Mouse (Mus musculus): ENCODE data around the gene Fgf22.

Gene Fgf22

DNA sequence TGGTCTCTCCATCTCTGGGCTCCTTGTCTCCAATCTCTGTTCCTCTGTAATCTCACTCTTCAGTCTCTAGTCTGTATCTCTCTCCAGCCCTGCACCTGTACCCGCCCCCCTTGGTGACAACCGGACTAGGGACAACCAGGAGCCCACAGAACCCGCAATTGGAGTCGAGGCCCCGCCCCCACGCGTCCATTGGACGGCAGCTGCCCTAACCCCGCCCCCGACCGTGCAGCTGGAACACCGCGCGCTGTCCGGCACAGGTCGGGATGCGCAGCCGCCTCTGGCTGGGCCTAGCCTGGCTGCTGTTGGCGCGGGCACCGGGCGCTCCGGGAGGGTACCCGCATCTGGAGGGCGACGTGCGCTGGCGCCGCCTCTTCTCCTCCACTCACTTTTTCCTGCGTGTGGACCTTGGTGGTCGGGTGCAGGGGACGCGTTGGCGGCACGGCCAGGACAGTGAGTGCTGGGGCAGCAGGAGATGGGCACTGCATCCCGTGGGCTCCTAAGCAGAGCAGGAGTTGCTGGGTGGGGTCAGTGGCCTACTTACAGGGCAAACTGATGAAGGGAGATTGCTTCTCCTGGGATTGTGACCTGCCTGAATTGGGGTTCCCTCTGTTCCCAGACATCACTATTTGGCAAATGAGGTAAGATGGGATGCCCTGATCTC lies at the start of gene Fgf22:
TSS of gene Fgf22 (plus strand) at position 221 of the 661 bp plus-strand sequence.
- in situ Hi-C loops (cut with MseI, MboI), result no loop called here

DNA sequence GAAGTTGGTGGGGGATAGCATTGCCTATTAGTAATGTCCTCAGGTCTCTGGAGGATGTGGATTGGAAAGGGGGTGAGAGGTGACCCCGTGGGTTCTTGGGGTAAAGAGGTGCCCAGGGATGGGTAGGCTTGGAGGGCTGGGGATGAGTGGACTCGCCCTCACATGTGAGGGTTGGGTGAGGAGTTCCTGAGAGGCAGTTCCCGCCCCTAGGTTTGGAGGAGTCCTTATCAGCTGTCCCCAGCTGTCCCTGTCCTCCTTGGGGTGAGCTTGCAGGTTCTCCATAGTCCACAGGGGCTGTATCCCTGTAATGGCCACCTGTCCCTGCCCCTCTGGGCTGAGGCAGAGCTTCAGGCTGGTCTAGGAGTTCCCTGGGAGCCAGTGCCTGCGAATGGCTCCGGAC lies 48.9 kb upstream of the Fgf22 start:
- in situ Hi-C loops (cut with MseI, MboI), result no loop called here

DNA sequence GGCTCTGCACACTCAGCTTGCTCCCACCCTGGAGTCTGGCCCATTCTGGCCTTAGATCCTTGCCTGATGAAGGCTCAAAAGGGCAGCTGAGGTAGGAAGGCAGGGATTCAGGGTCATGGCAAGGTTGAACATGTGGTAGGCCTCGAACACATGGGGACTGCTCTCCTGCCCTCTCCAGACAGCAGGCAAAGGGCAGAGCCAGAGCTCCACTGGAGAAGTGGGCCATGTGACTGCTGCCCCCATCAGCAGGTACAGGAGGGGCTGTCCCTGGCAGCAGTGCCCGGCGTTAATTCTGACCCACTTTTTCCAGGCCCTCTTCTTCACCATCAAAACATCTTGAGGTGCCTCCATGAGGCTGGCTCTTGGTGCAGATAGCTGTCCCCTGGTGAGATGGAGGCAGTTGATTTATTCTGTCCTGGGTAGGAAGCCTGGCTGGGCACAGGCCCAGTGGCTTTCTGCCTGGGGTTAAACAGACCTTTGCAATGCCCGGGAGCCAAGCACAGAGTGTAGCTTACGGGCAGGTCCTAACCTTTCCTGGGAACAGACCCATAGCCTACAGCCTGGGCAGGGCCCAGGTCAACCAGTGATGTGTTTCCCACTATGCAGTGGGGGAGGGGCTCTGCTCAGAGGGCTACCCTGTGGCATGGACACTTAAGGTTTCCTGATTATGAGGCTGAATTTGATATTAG lies 48.3 kb upstream of the Fgf22 start:
- in situ Hi-C loops (cut with MseI, MboI), result no loop called here

DNA sequence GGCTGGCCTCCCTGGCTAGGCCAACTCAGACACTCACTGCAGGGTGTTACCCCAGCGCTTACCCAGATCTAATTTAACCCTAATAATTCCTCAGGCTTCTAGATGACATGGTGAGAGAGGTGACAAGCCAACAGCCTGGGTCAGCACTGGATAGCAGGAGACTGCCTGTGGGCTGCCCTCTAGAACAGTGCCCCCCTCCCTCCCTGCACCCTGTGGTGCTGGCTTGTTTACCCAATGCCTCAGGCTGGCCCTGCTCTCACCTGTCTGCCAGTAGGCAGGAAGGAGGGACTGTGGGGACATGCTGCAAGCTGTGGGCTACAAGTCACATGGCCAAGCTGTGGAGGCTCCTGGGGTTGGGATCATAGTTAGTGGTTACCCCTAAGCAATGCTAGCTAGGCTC lies 47.7 kb upstream of the Fgf22 start:
- in situ Hi-C loops (cut with MseI, MboI), result no loop called here

DNA sequence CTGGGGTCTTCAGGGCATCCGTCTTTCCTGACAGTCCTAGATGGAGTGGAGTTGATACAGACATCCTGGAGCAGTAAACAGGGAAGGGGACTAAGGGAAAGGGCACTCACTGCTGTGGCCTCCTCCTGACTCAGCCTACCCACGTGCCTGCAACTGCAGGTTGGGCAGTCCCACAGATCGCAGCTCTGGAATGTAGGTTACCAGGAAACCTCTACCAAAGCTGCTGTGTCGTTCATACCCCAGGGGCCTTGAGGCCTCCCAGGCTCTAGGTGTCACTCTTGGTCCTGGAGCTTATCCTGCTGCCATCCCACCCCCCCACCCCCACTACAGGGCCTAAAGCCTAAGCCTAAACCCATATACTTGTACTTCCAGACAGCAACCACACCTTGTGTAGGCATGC lies 47.1 kb upstream of the Fgf22 start:
- in situ Hi-C loops (cut with MseI, MboI), result no loop called here

DNA sequence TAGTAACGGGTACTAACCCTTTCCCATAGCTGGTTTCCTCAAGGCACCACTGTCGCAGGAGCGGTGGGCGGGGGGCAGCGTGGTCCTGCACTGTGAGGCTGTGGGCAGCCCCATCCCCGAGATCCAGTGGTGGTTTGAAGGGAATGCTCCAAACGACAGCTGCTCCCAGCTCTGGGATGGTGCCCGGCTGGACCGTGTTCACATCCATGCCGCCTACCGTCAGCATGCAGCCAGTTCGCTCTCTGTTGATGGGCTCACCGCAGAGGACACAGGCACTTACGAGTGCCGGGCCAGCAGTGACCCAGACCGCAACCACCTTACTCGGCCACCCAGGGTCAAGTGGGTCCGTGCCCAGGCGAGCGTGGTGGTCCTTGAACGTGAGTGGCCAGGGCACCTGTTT lies 46.2 kb upstream of the Fgf22 start:
- in situ Hi-C loops (cut with MseI, MboI), result no loop called here

DNA sequence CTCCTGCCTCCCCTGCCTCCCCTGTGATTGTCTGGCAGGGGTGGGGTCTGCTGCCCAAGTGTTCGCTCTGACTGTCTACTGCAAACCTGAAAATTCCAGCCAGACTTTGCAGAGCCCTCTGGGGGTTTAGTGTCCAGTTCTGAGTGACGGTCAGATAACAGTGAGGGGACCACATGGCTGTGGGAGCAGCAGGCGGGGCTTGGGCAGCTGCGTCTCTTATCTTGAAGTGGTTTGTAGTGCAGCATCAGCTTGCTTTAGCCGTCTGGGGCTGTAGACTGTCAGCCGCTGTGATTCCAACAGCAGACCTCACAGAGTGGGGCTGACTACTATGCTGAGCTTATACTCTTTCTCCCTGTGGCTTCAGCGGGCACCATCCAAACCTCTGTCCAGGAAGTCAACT lies 45.6 kb upstream of the Fgf22 start:
- in situ Hi-C loops (cut with MseI, MboI), result no loop called here

DNA sequence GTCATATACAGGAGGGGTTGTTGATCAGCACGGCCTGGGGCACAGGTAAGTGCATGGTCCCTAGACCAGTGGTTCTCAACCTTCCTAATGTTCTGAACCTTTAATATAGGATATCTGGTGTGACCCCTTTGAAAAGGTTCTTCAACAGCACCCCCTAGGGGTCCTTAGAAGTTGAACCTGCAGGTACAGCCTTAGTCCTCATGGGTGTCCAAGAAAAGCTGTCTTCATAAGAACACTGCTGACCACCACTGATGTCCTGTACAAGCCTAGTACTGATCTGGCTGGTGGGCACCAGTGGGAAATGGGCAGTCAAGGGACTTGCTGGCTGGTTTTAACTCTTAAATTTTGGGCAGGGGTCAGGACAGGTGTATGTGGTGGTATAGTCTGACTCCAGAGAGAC lies 42.8 kb upstream of the Fgf22 start:
- in situ Hi-C loops (cut with MseI, MboI), result no loop called here

DNA sequence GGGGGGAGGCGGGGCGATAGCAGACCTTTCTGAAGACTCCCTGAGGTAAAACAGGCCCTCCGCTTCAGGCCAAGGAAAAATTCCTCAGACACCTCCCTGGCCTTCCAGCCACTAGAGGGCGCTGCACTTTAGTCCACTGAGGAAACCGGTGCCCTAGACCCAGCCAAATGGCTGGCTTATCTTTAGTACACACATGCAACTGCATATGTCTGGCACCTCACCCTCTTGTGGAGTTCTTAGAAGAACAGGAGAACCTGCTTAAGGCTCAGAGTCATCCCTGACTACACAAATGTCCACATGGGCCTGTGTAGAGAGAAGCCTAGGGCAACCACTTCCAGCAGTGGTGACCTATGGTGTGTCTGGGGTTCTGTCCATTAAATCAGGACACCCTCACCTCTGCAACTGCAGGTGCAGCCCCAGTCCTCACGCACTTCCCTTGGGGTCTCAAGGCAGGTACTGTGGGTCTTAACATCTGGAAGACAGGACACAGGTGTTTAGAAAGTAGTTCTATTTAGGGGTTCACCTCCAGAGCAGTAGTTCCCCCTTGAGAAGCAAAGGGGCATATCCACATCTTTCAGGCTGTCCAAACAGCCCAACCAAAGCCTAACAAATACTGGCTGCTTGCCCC lies 42.3 kb upstream of the Fgf22 start:
- in situ Hi-C loops (cut with MseI, MboI), result no loop called here

DNA sequence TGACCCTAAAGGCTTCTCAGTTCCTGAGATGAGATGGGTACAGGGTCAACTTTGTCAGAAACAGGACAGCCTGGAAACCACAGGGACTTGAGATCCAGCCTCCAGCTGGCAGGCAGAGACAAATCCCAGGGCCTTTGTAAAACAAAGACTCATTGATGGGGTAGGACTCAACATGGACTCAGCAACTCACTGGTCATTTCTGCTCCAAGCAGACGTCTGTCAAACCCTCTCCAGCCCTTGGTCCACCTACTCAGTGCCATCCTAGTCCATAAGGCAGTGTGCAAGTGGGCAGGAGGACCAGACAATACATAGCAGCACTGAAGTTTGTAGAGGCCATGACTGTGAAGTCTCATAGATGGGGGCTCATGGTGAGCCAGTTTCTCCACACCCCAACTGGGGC lies 41.7 kb upstream of the Fgf22 start:
- in situ Hi-C loops (cut with MseI, MboI), result no loop called here

DNA sequence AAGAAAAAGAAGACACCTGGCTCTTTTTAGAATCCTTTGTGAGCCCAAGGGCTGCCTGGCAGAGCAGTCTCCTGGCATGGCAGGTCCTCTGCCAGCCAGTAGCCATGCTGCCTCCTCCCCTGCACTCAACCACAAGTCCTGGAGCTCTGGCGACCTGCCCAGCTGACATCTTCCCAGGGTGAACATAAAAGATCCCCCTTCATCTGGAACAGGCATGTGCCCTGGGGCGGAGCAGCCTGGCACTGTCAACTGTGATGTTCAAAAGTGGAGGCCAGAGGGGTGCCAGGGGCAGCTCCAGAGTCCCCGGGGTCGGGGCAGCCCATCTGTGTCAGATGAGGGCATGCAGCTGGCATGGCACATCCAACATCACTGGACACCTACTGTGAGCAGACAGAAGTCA lies 39.9 kb upstream of the Fgf22 start:
- in situ Hi-C loops (cut with MseI, MboI), result no loop called here

DNA sequence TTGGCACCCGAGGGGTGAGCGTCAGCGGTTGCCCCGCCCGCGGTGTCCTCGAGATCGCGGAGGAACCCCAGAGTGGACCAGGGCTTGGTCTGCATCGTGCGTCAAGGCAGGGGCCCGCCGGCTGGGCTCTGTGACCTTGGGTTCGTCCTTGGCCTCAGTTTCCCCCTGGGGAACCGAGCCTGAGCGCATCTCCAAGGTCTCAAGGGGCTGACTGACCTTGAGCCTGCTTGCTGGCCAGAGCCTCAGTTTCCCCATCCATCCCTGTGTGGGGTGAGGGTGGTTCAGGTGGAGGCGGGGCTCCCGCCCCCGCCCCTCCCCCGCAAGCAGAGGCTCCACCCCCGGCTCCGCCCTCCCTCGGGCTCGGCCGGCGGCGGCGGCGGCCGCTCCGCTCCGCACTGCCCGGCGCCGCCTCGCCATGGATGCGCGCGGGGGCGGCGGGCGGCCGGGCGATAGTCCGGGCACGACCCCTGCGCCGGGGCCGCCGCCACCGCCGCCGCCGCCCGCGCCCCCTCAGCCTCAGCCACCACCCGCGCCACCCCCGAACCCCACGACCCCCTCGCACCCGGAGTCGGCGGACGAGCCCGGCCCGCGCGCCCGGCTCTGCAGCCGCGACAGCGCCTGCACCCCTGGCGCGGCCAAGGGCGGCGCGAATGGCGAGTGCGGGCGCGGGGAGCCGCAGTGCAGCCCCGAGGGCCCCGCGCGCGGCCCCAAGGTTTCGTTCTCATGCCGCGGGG lies 38.5 kb upstream of the Fgf22 start, which contains the start of gene Hcn2:
TSS of gene Hcn2 (plus strand) at position 381 of the 734 bp plus-strand sequence.
- in situ Hi-C loops (cut with MseI, MboI), result no loop called here

DNA sequence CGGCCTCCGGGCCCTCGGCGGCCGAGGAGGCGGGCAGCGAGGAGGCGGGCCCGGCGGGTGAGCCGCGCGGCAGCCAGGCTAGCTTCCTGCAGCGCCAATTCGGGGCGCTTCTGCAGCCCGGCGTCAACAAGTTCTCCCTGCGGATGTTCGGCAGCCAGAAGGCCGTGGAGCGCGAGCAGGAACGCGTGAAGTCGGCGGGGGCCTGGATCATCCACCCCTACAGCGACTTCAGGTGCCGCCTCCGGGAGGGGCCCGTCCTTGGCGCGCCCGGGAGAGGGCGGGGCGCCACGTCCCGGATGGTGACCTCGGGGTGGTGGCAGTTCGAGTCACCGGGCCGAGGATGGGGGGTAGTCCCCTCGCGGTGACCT lies 37.9 kb upstream of the Fgf22 start:
- in situ Hi-C loops (cut with MseI, MboI), result no loop called here

DNA sequence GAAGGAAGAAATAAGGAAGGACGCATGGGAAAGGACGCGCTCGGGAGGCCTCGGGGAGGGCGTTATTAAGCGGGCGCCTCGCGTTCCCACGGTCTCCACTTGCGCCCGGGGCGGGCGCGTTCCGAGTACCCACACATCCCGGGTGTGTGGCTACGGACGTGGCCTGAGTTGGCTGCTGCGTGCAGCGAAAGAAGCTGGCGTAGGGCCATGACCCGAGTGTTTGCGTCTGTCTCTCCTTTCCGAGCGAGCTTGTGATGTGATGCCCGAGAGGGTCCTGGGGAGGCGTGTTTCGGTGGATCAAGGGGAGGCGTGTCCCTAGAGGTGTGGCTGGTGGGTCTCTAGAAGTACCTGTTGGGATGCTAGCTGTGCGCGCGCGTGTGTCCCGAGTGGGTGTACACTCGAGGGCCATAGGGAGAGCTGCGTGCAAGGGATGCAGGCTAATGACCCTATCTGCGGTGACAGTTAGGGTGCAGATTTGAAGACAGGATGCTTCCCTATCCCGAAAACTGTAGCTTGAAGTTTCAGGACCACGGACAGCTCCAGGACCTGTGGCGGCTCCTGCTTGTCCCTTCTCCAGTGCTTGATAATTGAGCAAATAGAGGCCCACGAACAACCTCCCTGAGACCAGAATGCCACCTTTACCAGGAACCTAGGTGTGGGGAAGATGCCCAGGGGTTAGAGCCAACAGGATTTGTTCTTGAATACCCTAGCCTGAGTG lies 37.1 kb upstream of the Fgf22 start:
- in situ Hi-C loops (cut with MseI, MboI), result no loop called here

DNA sequence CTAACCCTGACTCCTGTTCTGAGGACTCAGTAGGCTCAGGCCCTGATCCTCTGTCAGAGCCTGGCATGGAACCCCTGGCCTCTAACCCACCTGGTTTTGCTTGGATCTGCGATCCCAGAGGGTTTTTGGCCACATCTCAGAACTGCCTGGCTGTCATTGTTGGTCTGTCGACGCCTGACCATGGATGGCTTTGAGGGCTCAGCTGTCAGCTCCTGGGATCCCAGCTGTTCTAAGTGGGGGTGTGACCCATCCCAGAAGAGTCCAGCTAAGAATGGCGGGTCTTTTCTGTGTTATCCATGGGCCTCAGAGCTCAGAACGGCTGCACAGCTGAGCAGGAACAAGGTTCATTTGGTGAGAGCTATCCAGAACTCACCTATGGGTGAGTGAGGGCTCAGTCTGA lies 33.8 kb upstream of the Fgf22 start:
- in situ Hi-C loops (cut with MseI, MboI), result no loop called here

DNA sequence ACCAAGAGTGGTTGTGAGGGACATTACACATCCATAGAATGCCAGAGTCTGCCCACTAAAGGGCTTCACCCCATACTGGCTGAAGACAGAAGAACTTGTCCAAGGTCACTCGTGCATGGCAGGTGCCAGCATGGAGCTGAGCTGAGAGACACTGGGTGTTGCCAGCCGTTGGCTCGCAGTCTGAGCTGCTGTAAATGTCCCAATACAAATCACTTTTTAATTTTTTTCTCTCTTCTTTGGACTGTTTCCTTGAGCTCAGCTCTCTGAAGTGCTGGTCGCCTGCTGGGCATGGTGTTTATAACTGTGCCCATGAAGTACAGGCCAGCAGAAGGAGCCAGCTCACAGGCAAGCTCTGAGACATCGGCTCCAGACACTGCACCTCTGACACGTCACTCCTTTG lies 31.8 kb upstream of the Fgf22 start:
- in situ Hi-C loops (cut with MseI, MboI), result no loop called here

DNA sequence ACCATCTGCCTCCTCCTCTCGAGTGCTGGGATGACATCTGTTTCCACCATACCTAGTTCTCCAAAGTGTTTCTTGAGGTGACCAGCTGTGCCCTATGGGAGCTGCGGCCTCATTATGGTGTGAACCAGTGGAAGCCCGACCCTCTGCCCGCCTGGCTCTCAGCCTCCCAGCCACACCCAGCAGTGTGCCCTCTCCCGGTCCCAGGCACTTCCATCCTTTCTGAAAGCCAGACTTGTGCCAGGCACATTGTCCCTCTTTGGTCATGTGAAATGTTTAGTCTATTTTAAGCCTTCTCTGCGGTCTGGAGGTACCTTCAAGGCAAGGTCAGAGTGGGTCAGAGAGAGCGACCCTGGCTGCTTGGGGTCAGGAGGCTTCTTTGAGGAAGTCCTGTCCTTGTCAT lies 31.2 kb upstream of the Fgf22 start:
- in situ Hi-C loops (cut with MseI, MboI), result no loop called here

DNA sequence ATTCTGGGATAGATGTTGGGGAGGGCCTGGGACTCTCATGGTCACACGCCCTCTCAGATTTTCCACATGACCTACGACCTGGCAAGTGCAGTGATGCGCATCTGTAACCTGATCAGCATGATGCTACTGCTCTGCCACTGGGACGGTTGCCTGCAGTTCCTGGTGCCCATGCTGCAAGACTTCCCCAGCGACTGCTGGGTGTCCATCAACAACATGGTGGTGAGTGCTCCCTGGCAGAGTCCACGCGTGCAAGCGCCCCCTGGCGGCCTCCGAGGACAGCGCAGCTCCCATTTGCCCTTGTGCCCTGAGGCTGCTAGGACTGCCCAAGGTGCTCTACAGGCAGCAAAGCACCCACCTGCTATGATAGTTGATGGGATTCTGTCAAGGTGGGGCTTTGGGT lies 28.8 kb upstream of the Fgf22 start:
- in situ Hi-C loops (cut with MseI, MboI), result no loop called here

DNA sequence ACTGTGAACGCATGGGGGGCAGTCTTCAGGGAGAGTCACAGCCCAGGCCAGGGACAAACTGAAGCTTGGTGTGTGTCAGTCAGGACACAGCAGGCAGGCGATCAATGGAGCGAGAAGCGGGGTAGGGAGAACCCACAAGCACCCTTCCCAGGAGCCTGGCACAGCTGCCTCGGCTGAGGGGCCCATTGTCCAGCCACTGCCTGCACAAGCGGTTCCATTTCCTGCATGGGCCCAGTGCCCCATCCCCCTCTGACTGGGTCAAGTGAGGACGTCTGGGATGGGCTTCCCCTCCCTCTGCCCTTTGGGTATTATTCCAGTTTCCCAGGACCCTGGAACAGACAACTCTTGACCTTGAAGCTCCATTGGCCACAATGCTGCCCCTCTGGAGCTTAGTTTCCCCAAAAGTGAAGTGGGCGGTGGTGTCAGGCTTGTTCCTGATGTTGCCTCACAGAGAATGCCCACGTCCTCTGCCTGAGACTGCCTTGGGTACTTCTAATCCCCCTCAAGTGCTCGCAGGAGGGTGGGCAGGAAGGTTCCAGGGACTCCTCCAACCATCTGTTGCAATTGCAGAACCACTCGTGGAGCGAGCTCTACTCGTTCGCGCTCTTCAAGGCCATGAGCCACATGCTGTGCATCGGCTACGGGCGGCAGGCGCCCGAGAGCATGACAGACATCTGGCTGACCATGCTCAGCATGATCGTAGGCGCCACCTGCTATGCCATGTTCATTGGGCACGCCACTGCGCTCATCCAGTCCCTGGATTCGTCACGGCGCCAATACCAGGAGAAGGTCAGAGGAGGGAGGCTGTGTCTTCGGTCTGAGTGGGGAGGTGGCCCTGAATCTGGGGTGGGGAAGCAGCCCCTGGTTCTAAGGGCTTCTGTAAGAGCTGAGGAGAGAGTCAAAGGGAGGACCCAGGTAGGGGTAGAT lies 26.3 kb upstream of the Fgf22 start:
- in situ Hi-C loops (cut with MseI, MboI), result no loop called here

DNA sequence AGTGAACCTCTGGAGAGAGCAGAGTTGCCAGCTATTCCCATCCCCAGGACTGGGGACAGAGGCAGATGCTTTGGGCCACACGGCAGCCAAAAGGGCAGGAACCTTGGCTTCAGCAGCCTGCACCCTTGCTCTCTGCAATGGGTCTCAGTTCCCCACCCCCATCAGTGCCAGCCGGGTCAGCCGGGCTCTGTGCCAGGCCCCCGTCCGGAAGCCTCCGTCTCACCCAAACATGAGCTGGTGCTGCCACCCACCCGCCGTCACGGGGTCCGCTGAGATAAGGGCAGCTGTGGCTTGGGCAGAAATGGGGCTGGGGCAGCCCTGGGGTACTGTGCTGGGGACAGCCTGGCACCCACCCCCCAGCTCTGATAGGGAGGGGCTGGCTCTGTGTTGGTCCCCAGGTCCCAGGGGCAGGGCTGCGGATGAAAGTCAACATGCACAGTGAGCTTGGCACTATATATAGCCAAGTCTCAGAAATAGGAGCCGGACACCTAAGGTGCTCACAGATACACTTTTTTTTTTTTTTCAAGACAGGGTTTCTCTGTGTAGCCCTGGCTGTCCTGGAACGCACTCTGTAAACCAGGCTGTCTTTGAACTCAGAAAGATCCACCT lies 25.4 kb upstream of the Fgf22 start:
- in situ Hi-C loops (cut with MseI, MboI), result no loop called here

Measured in mouse trophoblast stem cell (cell line).